ENCODE assay signal across 8 mouse cellular contexts in genomic region chr1:135699892-135700291, GRCm38 (mm10). TPM values are rescaled to one million over a fixed set of nuclear protein-coding genes. Genes with fewer than 3 reads are reported as not detected.
DNase-seq lines count a peak whose midpoint lies in the region; ATAC-seq lines count a peak whose summit lies in the region.

No protein-coding gene starts in this region.

- no peaks in the 10 kb centered on the region for H3K9me3 ChIP-seq in forebrain, embryonic 12.5 days
- H3K9me3 ChIP-seq in forebrain, embryonic 10.5 days, result 0 out of 2 replicates have a peak, but pooled peaks cover 2% of the 10 kb centered on the region
- H3K9me3 ChIP-seq in lung, embryonic 15.5 days, result no peaks in the 10 kb centered on the region
- H3K9me3 ChIP-seq in limb, embryonic 12.5 days, result peaks cover 6% of the 10 kb centered on the region; the same call in 1 of the 2 replicates
- no peaks in the 10 kb centered on the region for H3K9me3 ChIP-seq in neural tube, embryonic 13.5 days

- no peak for DNase-seq in forebrain, embryonic 10.5 days (ENCODE audit: extremely low spot score, low spot score)
- DNase-seq in lung, postnatal 36 days, result no peak
- DNase-seq in left cerebral cortex, postnatal 14 days (ENCODE audit: low spot score in 2 of 2), result no peak
- no peak for DNase-seq in left cerebral cortex, postnatal 36 days (ENCODE audit: low spot score in 2 of 2)

- H3K4me2 ChIP-seq in forebrain, embryonic 12.5 days, result peak overlapping the region; percentile 61
- H3K4me2 ChIP-seq in lung, embryonic 15.5 days, result peak overlapping the region; percentile 72
- peak overlapping the region; percentile 67 for H3K4me2 ChIP-seq in limb, embryonic 12.5 days
- peak overlapping the region; percentile 60 for H3K4me2 ChIP-seq in neural tube, embryonic 13.5 days

- no peaks in the 10 kb centered on the region for H3K36me3 ChIP-seq in forebrain, embryonic 12.5 days (replicated peaks)
- H3K36me3 ChIP-seq in forebrain, embryonic 10.5 days (replicated peaks), result no peaks in the 10 kb centered on the region
- no peaks in the 10 kb centered on the region for H3K36me3 ChIP-seq in lung, embryonic 15.5 days
- no peaks in the 10 kb centered on the region for H3K36me3 ChIP-seq in limb, embryonic 12.5 days
- no peaks in the 10 kb centered on the region for H3K36me3 ChIP-seq in neural tube, embryonic 13.5 days

- peaks cover 33% of the 10 kb centered on the region; the same call in 1 of the 2 replicates for H3K27me3 ChIP-seq in forebrain, embryonic 12.5 days
- peaks cover 37% of the 10 kb centered on the region for H3K27me3 ChIP-seq in forebrain, embryonic 10.5 days (ENCODE audit: poor library complexity, severe bottlenecking)
- H3K27me3 ChIP-seq in lung, embryonic 15.5 days, result no peaks in the 10 kb centered on the region; the same call in 1 of the 2 replicates
- peaks cover 4% of the 10 kb centered on the region; the same call in 1 of the 2 replicates for H3K27me3 ChIP-seq in limb, embryonic 12.5 days
- peaks cover 19% of the 10 kb centered on the region for H3K27me3 ChIP-seq in neural tube, embryonic 13.5 days

- no peak overlapping the region for H3K4me3 ChIP-seq in forebrain, embryonic 12.5 days (replicated peaks)
- no peak overlapping the region for H3K4me3 ChIP-seq in forebrain, embryonic 10.5 days
- no peak overlapping the region for H3K4me3 ChIP-seq in lung, embryonic 15.5 days
- 0 out of 2 replicates have a peak overlapping the region, but pooled peaks have one; percentile 34 for H3K4me3 ChIP-seq in limb, embryonic 12.5 days (replicated peaks)
- H3K4me3 ChIP-seq in neural tube, embryonic 13.5 days, result peak overlapping the region; percentile 34; the same call in 1 of the 2 replicates

- H3K9ac ChIP-seq in forebrain, embryonic 12.5 days, result no peak overlapping the region
- no peak overlapping the region for H3K9ac ChIP-seq in lung, embryonic 15.5 days
- no peak overlapping the region for H3K9ac ChIP-seq in limb, embryonic 12.5 days (replicated peaks)
- H3K9ac ChIP-seq in neural tube, embryonic 13.5 days, result peak overlapping the region; percentile 52; the same call in 1 of the 2 replicates

- intact Hi-C loops in left cerebral cortex, postnatal 14 days (cut with DNase I), result loop anchor here (5.0 kb wide), 1 partner anchor 238 kb away; no protein-coding TSS in a partner anchor
- intact Hi-C loops in left cerebral cortex, postnatal 36 days (cut with DNase I), result loop anchor here (1.0 to 5.0 kb wide), 3 partner anchors 29 to 238 kb away; no protein-coding TSS in a partner anchor

- 54% methylated on average over 2 of the region's 2 CpGs for WGBS in forebrain, embryonic 12.5 days
- 64% methylated on average over 2 of the region's 2 CpGs for WGBS in forebrain, embryonic 10.5 days
- WGBS in lung, embryonic 15.5 days, result 45% methylated on average over 2 of the region's 2 CpGs
- 45% methylated on average over 2 of the region's 2 CpGs for WGBS in limb, embryonic 12.5 days
- 51% methylated on average over 2 of the region's 2 CpGs for WGBS in neural tube, embryonic 13.5 days

- ATAC-seq in forebrain, embryonic 12.5 days (ENCODE audit: low FRiP score), result no peak
- no peak for ATAC-seq in lung, embryonic 15.5 days (ENCODE audit: borderline replicate concordance, extremely low read depth, low FRiP score, low TSS enrichment)
- no peak for ATAC-seq in limb, embryonic 12.5 days (ENCODE audit: insufficient number of reproducible peaks, insufficient read depth, low FRiP score, low TSS enrichment, low read depth)
- ATAC-seq in neural tube, embryonic 13.5 days (ENCODE audit: low read depth), result no peak

- H3K4me1 ChIP-seq in forebrain, embryonic 12.5 days, result peaks cover 17% of the 10 kb centered on the region
- peaks cover 18% of the 10 kb centered on the region for H3K4me1 ChIP-seq in forebrain, embryonic 10.5 days
- H3K4me1 ChIP-seq in lung, embryonic 15.5 days, result peaks cover 27% of the 10 kb centered on the region
- H3K4me1 ChIP-seq in limb, embryonic 12.5 days (replicated peaks), result peaks cover 26% of the 10 kb centered on the region
- H3K4me1 ChIP-seq in neural tube, embryonic 13.5 days (replicated peaks), result peaks cover 23% of the 10 kb centered on the region

- no peak overlapping the region for H3K27ac ChIP-seq in forebrain, embryonic 12.5 days
- no peak overlapping the region for H3K27ac ChIP-seq in forebrain, embryonic 10.5 days
- no peak overlapping the region for H3K27ac ChIP-seq in lung, embryonic 15.5 days
- H3K27ac ChIP-seq in limb, embryonic 12.5 days, result no peak overlapping the region
- H3K27ac ChIP-seq in neural tube, embryonic 13.5 days (replicated peaks), result no peak overlapping the region

RNA-seq across cellular contexts. Expression of gene Csrp1, which starts 20.0 kb away (rescaled TPM):
- 31.6 and 33.9 TPM in 2 replicates for polyA plus RNA-seq in forebrain, embryonic 12.5 days (2016; fragmentation: Nextera tagmentation; extraction: Ambion mirVana)
- polyA plus RNA-seq in forebrain, embryonic 10.5 days (2016; fragmentation: Nextera tagmentation; extraction: Ambion mirVana), result 41.9 and 42.0 TPM in 2 replicates
- polyA plus RNA-seq in lung, embryonic 15.5 days (2015; fragmentation: Nextera tagmentation; extraction: Ambion mirVana), result 275 and 280 TPM in 2 replicates
- polyA plus RNA-seq in limb, embryonic 12.5 days (2016; fragmentation: Nextera tagmentation; extraction: Ambion mirVana), result 63.6 and 75.1 TPM in 2 replicates
- polyA plus RNA-seq in neural tube, embryonic 13.5 days (2015; fragmentation: Nextera tagmentation; extraction: Ambion mirVana), result 28.0 and 30.6 TPM in 2 replicates
- total RNA-seq in left cerebral cortex, postnatal 14 days (2021), result 100 to 1,000 TPM; 133 to 136 TPM
- total RNA-seq in left cerebral cortex, postnatal 36 days (2021), result 100 to 1,000 TPM; 195 to 250 TPM

Comparison
In these comparisons a context has a peak if more than half of its experiments do, and no peak if none do; other contexts are left out.
1. H3K4me3 ChIP-seq: peak in limb, embryonic 12.5 days (single experiment) and neural tube, embryonic 13.5 days (single experiment); none in forebrain, embryonic 12.5 days (single experiment), forebrain, embryonic 10.5 days (single experiment) and lung, embryonic 15.5 days (single experiment).
2. Peak in every context shown above with its lines, with median percentiles within 50 percentile points of each other: H3K4me2 ChIP-seq.